Mouse (Mus musculus): ENCODE data around the gene Tbce. TPM values are rescaled to one million over a fixed set of nuclear protein-coding genes. Genes with fewer than 3 reads are reported as not detected.
A peak's percentile ranks its signal among the peaks of the same experiment; 100 is the strongest.
"Not testable (repeated sequence)": the region's sequence is repeated elsewhere in the genome, so short reads cannot be mapped to it uniquely, and the experiment has no call there.

Tbce gene
- polyA plus RNA-seq, 2 experiments from 2014 or later, result 88.9 to 110 TPM

DNA sequence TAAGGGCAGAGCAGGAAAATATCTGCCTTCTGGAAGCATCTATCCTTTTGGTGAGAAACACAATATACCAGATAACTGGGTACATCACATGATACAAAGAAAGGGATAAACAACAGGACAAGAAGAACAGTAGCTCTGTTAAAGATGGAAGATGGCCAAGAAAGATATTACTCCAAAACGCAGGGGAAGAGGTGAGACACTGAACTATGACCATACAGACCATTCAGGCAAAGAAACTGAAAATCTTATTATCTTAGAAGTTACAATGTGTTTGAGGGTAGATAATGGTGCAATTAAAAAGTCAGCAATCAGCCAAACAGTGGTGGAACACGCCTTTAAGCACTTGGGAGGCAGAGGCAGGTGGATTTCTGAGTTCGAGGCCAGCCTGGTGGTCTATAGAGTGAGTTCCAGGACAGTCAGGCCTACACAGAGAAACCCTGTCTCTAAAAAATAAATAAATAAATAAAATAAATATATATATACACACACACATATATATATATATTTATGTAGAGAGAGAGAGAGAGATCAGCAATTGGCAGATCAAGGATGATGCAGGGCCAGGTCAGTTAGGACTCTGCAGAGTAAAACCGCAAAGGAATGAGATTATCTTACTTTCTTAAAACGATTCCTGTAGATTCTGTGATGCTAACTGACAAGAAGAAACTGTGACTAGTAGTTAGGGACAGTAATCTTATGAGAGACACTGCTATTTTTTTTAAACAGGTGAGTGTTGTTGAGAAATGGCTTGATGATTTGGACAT is 5.9 kb downstream of the Tbce start:
- ATAC-seq, result no peak

DNA sequence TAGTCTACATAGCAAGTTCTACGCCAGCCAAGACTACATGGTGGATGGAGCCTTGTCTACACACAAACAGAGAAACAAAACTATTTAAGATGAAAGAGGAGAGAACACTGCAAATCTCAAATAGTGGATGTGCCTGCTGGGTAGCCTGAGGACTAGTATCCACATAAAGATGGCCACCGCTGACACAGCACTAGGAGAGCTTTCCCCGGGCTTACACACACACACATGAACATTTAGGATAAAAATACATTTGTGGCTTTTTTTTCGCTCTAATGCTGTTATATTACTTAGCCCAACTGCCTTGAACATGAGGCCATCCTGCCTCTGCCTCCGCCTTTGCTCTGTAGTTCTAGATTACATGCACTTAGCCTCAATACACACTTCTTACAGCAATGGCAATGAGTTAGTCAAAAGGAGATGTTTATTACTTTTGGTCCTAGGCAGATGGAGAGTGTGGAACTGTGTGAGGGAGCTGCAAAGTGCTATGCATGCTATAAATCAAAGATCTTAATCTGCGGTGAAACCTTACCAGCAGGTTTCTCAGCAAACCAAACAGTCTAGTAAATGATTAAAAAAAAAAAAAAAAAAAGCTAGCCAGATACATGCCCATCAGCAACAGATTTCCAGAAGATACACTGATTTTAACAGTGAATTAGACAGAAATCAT is 13.2 kb downstream of the Tbce start:
- no peak for ATAC-seq

DNA sequence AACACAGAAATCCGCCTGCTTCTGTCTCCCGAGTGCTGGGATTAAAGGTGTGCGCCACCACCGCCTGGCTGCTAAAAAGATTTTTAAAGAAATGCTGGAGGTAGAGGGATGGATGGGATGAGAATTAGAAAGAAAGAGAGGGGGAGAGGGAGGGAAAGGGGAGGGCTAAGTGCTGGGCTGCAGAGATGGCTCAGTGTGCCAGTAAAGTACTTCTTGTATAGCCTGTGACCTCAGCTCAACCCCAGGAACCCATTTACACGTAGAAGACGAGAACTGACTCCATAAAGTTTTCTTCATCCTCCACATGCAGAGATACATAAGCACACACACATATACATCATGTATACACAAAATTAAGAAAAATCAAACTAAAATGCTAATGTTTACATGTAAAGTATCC is 13.9 kb downstream of the Tbce start:
- ATAC-seq, result no peak

GRCm38 (mm10) chr13:14021417-14021816 is 18.0 kb downstream of the Tbce start:
- not testable (repeated sequence) for ATAC-seq

GRCm38 (mm10) chr13:14018852-14019251 is 20.6 kb downstream of the Tbce start:
- no peak for ATAC-seq

- no peak for ATAC-seq
Measured at GRCm38 (mm10) chr13:14018283-14018682, 21.2 kb downstream of the Tbce start.

GRCm38 (mm10) chr13:14015609-14016008 is 23.8 kb downstream of the Tbce start:
- no peak for ATAC-seq

- ATAC-seq, result no peak
Measured at GRCm38 (mm10) chr13:14014540-14014939, 24.9 kb downstream of the Tbce start.

- ATAC-seq, result no peak
Measured at GRCm38 (mm10) chr13:14014001-14014400, 25.4 kb downstream of the Tbce start.

- ATAC-seq, result peak; percentile 94
Measured at GRCm38 (mm10) chr13:14011454-14011995, 27.9 kb downstream of the Tbce start.

DNA sequence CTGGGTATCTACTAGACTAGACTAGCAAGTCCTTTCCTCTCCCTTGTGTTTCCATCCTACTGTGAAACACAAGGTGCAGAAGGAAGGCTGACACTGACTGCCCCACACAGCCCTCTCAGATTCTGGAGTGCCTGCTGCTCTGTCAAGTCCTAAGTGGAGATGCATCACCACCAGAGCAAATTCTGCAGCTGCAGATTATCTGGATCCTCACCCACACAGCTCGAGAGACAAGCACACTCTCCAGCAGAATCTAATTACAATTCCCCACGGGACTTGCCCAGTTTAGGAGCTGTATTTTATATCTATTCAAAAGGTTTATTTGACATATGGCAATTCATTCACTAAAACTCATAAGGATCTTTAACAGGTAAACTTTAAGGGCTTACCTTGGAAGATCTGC is 33.4 kb downstream of the Tbce start:
- ATAC-seq, result no peak

- ATAC-seq, result no peak
Measured at GRCm38 (mm10) chr13:14004999-14005398, 34.4 kb downstream of the Tbce start.

GRCm38 (mm10) chr13:14004086-14004485 is 35.4 kb downstream of the Tbce start:
- no peak for ATAC-seq

DNA sequence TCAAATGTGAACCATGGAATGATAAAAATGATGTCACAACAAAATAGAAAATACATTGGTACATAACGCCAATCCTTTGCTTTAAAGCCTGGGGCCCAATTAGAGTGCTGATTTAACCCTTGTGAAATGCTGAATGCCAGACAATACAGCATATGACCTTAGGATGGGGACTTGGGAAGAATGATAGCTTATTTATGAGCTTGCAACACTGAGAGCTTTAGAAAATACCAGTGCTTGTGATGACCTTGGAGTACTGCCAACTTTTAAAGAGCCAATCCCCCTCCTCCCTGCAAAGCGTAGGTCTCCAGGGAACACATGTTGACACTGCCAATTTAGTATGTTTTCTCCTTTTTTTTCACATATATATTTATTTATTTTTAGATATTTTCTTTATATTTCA is 36.7 kb downstream of the Tbce start:
- ATAC-seq, result no peak

DNA sequence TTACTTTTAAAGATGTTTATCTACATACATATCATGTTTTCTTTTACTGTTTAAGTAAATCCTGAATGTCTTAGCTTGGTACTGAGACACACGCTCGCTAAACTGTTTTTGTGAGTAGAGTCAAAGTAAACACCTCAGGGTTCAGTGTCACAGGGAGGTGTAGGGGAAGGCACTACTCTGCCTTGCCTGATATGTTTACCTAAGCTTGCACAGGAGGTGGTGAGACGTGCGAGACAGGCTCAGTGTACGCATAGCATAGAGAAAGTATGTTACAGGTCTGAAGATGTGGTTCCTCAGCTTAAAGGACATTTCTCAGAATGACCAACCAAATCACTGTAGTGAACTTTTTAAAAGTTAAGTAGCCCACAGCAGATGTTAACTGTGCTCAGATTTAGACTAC is 42.0 kb downstream of the Tbce start:
- no peak for ATAC-seq

DNA sequence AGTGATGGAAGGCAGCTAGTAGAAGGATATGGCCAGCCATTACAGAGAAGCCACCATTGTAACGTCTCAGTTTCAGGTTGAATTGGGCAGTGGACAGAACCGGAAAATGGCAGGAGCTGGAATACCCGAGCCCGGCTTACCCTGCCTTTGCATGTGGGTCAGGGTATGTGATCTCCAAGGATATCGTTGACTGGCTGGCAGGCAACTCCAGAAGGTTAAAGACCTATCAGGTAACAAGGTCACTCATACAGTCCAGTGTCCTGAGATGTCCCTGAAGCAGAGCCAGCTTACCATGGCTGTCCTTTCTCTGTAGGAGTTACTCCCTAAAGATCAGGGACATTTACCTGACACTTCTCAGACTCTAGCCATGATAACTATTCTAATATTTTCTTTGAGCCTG is 44.4 kb downstream of the Tbce start:
- no peak for ATAC-seq

- ATAC-seq, result no peak
Measured at GRCm38 (mm10) chr13:13993041-13993440, 46.4 kb downstream of the Tbce start.

- no peak for ATAC-seq
Measured at GRCm38 (mm10) chr13:13990391-13990790, 49.0 kb downstream of the Tbce start.

- no peak for ATAC-seq
Measured at GRCm38 (mm10) chr13:13989135-13989534, 50.3 kb downstream of the Tbce start.

DNA sequence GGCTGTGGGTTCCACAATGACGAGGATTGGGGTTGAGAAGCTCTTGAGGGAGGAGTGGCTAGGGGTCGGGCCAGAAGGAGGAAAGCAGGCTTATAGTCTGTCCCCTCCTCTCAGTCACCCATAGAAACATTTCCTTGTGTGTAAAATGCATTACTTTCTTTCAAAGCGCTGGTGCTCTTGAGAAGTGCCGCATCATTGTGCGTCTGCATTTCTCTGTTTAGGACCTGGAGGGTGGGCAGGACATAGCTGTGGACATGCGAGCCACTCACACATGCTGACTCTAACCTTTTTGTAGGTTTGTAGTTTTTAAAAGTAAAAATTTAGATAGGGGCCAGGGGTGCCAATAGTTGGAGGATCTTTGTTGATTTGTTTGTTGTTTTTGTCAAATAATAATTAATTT is 55.9 kb downstream of the Tbce start:
- no peak for ATAC-seq

- not testable (repeated sequence) for ATAC-seq
Measured at GRCm38 (mm10) chr13:13981842-13982241, 57.6 kb downstream of the Tbce start.

GRCm38 (mm10) chr13:13969796-13970195 is 69.6 kb downstream of the Tbce start:
- ATAC-seq, result no peak

- ATAC-seq, result no peak
Measured at GRCm38 (mm10) chr13:13968629-13969111, 70.8 kb downstream of the Tbce start.

DNA sequence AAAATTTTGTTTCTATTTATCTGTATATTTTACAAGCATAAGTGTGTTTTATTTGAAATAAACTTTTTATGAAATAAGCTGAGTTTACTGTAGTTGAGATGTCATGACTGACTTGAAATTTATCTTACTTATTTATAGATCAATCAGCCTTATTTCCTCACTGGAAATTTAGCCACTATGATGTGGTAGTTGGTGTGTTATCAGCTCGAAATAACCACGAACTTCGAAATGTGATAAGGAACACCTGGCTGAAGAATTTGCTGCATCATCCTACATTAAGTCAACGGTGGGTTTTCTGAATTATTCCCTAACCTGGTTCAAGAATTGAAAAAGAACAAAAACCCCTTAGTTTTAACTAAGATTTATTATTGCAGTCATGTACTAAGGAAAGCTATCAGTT is 73.3 kb downstream of the Tbce start:
- ATAC-seq, result no peak
